Mouse (Mus musculus) neutrophil, adult 5-6 weeks (primary cell): Measurements from ENCODE around the gene Cmss1. TPM values are rescaled to one million over a fixed set of nuclear protein-coding genes. Genes with fewer than 3 reads are reported as not detected.

Experiments
- ATAC-seq: fragments of 151-379, 151-347 bp; 2 replicates; pipeline ENCODE4 v1.8.0; 2017; ENCODE audit warnings: mild to moderate bottlenecking, moderate TSS enrichment; ENCODE audit not compliant: insufficient number of reproducible peaks, poor library complexity, low FRiP score, severe bottlenecking; ENCODE audit errors: extremely low read depth
- total RNA-seq: library from RNA; stranded (forward); fragments of 200-1000 nt; gene quantifications from 2 replicates; pipeline ENCODE4 v1.2.3, GENCODE M21; 2017

The Cmss1 gene
- total RNA-seq, 1 experiment from 2014 or later = 2.6 TPM

- no peak for ATAC-seq
Measured at GRCm38 (mm10) chr16:57292765-57293164, 313.9 kb downstream of the Cmss1 start, which contains the start of gene Tmem30c. Gene Tmem30c, minus strand, starts transcription at chr16:57292865.

GRCm38 (mm10) chr16:57292296-57292695, 314.4 kb downstream of the Cmss1 start:
- no peak for ATAC-seq

GRCm38 (mm10) chr16:57291696-57292095, 315.0 kb downstream of the Cmss1 start:
- ATAC-seq = no peak

- ATAC-seq = no peak
Measured at GRCm38 (mm10) chr16:57281417-57281816, 325.2 kb downstream of the Cmss1 start.

GRCm38 (mm10) chr16:57280221-57281217, 326.1 kb downstream of the Cmss1 start:
- no peak for ATAC-seq

GRCm38 (mm10) chr16:57278976-57279626, 327.6 kb downstream of the Cmss1 start:
- no peak for ATAC-seq

- no peak for ATAC-seq
Measured at GRCm38 (mm10) chr16:57269751-57270150, 336.9 kb downstream of the Cmss1 start.

- ATAC-seq = no peak
Measured at GRCm38 (mm10) chr16:57268058-57268841, 338.4 kb downstream of the Cmss1 start.

GRCm38 (mm10) chr16:57267068-57267467, 339.6 kb downstream of the Cmss1 start:
- ATAC-seq = no peak

GRCm38 (mm10) chr16:57260152-57260551, 346.5 kb downstream of the Cmss1 start:
- no peak for ATAC-seq

GRCm38 (mm10) chr16:57259356-57260083, 347.1 kb downstream of the Cmss1 start:
- peak; percentile 64 for ATAC-seq

Other genes with a start within 250 kb of the Cmss1 start
- gene Col8a1, start 147.9 kb upstream of the Cmss1 start, total RNA-seq = not detected in 2 replicates